In the genomic region with DNA sequence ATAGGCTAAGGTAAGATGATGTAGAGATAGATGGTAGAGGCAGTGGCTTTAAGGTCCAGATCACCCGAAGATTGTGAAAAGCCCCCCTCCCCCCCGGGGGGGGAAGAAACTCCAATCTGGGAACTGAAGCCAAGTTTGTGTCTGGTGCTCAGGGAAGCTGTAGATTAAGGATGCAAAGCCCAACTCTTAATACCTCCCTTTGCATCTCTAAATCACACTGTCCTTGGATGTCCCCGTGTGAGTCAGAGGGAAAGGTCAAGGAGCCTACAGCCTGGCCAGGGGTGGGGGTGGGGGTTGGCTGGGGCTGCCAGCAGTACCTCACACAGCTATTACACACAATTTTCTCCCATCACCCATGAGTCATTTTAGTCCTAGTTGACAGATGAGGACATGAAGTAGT, we compare ENCODE assay signal across 22 mouse cellular contexts.
DNase-seq lines count a peak whose midpoint lies in the region; ATAC-seq and TF ChIP-seq lines count a peak whose summit lies in the region.
"Had no signal": no experiment of that assay in that cellular context is flagged by ENCODE, and none has a peak within 500 bp of the region (broad histone marks: within the 10 kb centered on the region; RNA-seq: fewer than 3 reads in every experiment).

No protein-coding gene starts in this region.

- TF ChIP-seq CTCF in kidney, adult 2 months (conservative IDR thresholded peaks at IDR 0.05; ENCODE audit: insufficient read depth, insufficient read length, low read depth, low read length) = no peak

- 55% methylated on average over 3 of the region's 3 CpGs for WGBS in kidney, embryonic 16.5 days
- WGBS in kidney, adult 2 months = 44% methylated on average over 3 of the region's 3 CpGs

- no peak for DNase-seq in kidney, adult 2 months
- DNase-seq in 3T3-L1 (ENCODE audit: low read depth, low spot score) (peak; percentile 56), NIH3T3 (ENCODE audit: low read depth) (peak; percentile 34)
- DNase-seq in adrenal gland, postnatal 14 days = peak; percentile 60
- no peak for DNase-seq in left cerebral cortex, adult 9 months (ENCODE audit: low spot score in 2 of 2)
- DNase-seq in layer of hippocampus, adult 11-12 months (ENCODE audit: low spot score) = no peak
- DNase-seq: B cell, adult 2 months; cerebellum, adult 18-20 months; cerebellum, postnatal 10 days; forebrain, postnatal 0 days; gastrocnemius, adult 2 months; gastrocnemius, postnatal 25 days; heart, postnatal 4 days; kidney, adult 18-20 months had no signal

- no peak overlapping the region for H3K4me3 ChIP-seq in kidney, embryonic 16.5 days (ENCODE audit: low read length)
- no peak overlapping the region for H3K4me3 ChIP-seq in kidney, adult 2 months (ENCODE audit: insufficient read depth, low read depth, low read length)
- H3K4me3 ChIP-seq: embryonic facial prominence, embryonic 10.5 days; forebrain, embryonic 13.5 days; gastrocnemius, adult 2 months; heart, embryonic 13.5 days; hindbrain, embryonic 12.5 days; intestine, embryonic 15.5 days had no signal

- H3K4me1 ChIP-seq in kidney, embryonic 16.5 days (ENCODE audit: insufficient read depth, low read length) = no peaks in the 10 kb centered on the region
- no peaks in the 10 kb centered on the region for H3K4me1 ChIP-seq in kidney, adult 2 months (ENCODE audit: control insufficient read depth, insufficient read depth, low read length)
- H3K4me1 ChIP-seq: forebrain, embryonic 13.5 days; hindbrain, embryonic 12.5 days; intestine, embryonic 15.5 days had no signal

- no peak for TF ChIP-seq POLR2A in kidney, adult 2 months (IDR thresholded peaks at IDR 0.05; ENCODE audit: low read depth, low read length)

- H3K9ac ChIP-seq in kidney, embryonic 16.5 days (replicated peaks; ENCODE audit: low read length) = no peak overlapping the region
- H3K9ac ChIP-seq: forebrain, embryonic 13.5 days; forebrain, postnatal 0 days; heart, embryonic 13.5 days; hindbrain, embryonic 12.5 days; intestine, embryonic 15.5 days had no signal

- H3K27me3 ChIP-seq in kidney, embryonic 16.5 days (ENCODE audit: insufficient read depth, low read length) = no peaks in the 10 kb centered on the region
- H3K27me3 ChIP-seq in kidney, adult 2 months (replicated peaks; ENCODE audit: control insufficient read depth, insufficient read depth, low read length) = no peaks in the 10 kb centered on the region
- H3K27me3 ChIP-seq: forebrain, embryonic 13.5 days; heart, embryonic 13.5 days; hindbrain, embryonic 12.5 days; intestine, embryonic 15.5 days had no signal

- peak; percentile 49; the same call in 1 of the 2 replicates for ATAC-seq in kidney, embryonic 16.5 days (ENCODE audit: low FRiP score, low TSS enrichment)
- ATAC-seq: CD4-positive, CD25-positive, alpha-beta regulatory T cell, adult 4 months; forebrain, embryonic 13.5 days; forebrain, postnatal 0 days; intestine, embryonic 15.5 days had no signal

- H3K4me2 ChIP-seq in kidney, embryonic 16.5 days (replicated peaks; ENCODE audit: low read depth, low read length) = no peak overlapping the region
- H3K4me2 ChIP-seq: forebrain, embryonic 13.5 days; heart, embryonic 13.5 days; hindbrain, embryonic 12.5 days; intestine, embryonic 15.5 days had no signal

- H3K27ac ChIP-seq in kidney, embryonic 16.5 days (ENCODE audit: low read length) = no peak overlapping the region
- H3K27ac ChIP-seq in kidney, adult 2 months (ENCODE audit: insufficient read depth, low read depth, low read length) = no peak overlapping the region
- H3K27ac ChIP-seq: forebrain, embryonic 13.5 days; gastrocnemius, adult 2 months; heart, embryonic 13.5 days; hindbrain, embryonic 12.5 days; intestine, embryonic 15.5 days had no signal

- H3K36me3 ChIP-seq in kidney, embryonic 16.5 days (ENCODE audit: insufficient read depth, low read length) = no peaks in the 10 kb centered on the region
- no peaks in the 10 kb centered on the region for H3K36me3 ChIP-seq in kidney, adult 2 months (ENCODE audit: control insufficient read depth, insufficient read depth, low read length)
- H3K36me3 ChIP-seq: embryonic facial prominence, embryonic 10.5 days; G1E; heart, embryonic 13.5 days; hindbrain, embryonic 12.5 days; intestine, embryonic 15.5 days had no signal

- no peaks in the 10 kb centered on the region for H3K9me3 ChIP-seq in kidney, embryonic 16.5 days (ENCODE audit: low read length)
- H3K9me3 ChIP-seq: embryonic facial prominence, embryonic 10.5 days; forebrain, embryonic 13.5 days; G1E; intestine, embryonic 15.5 days had no signal

Comparison
In these comparisons a context has a peak if more than half of its experiments do, and no peak if none do; other contexts are left out.
1. DNase-seq: peak in 3T3-L1 (single experiment), NIH3T3 (single experiment) and adrenal gland, postnatal 14 days (single experiment); none in kidney, adult 2 months (single experiment), left cerebral cortex, adult 9 months (0 of 2) and layer of hippocampus, adult 11-12 months (single experiment).